Mouse (Mus musculus) C2C12 (cell line): ENCODE measurements around the gene Prdm10.

Experiments
- CTCF ChIP-seq: IDR thresholded peaks from one replicate; pipeline ENCODE4 v1.5.1; 2011; ENCODE audit not compliant: control insufficient read depth, insufficient read depth, insufficient read length
- FOSL1 ChIP-seq: IDR thresholded peaks from one replicate; pipeline ENCODE4 v1.8.0; 2011; ENCODE audit warnings: mild to moderate bottlenecking, low read length; ENCODE audit not compliant: poor library complexity, insufficient read depth, severe bottlenecking
- MAX ChIP-seq: IDR thresholded peaks from one replicate; pipeline ENCODE4 v1.6.1; 2011; ENCODE audit warnings: mild to moderate bottlenecking, control low read depth
- MYOG ChIP-seq: IDR thresholded peaks from one replicate; pipeline ENCODE4 v1.6.1; 2011; ENCODE audit not compliant: control insufficient read depth, insufficient read length; ENCODE audit errors: extremely low read depth

DNA sequence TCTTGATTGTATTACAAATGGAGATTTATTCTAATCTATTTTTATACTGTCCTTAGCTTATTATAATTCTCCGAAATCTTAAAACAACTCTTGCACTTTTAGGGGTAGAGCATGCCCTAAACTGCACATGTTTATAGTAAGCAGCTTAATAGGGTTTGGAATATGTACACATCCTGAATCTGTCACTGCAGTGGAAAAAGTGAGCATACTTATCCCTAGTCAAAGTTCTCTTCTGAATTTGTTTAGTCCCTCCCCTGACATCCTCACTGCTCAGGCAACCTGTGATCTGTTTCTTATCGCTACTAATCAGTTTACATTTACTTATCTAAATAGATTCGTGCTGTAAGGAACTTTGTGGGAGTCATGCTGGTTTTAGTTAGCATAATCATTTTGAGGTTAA is 22.1 kb upstream of the Prdm10 start:
- TF ChIP-seq FOSL1 (no peak), CTCF (no peak), MYOG (no peak), MAX (no peak)
